Mouse (Mus musculus) lung, postnatal 36 days (tissue): ENCODE results near the gene Smyd3.

ENCODE experiments used
- DNase-seq: peaks from one replicate; pipeline ENCODE4 v3.0.0; 2022; ENCODE audit warnings: mixed read lengths

Smyd3 gene

GRCm38 (mm10) chr1:179516941-179517712 lies 714 bp downstream of the Smyd3 start:
- peak; percentile 18 for DNase-seq

GRCm38 (mm10) chr1:179511895-179512294 lies 5.9 kb downstream of the Smyd3 start:
- no peak for DNase-seq

GRCm38 (mm10) chr1:179510546-179511340 lies 7.1 kb downstream of the Smyd3 start:
- DNase-seq: no peak

GRCm38 (mm10) chr1:179506530-179507315 lies 11.1 kb downstream of the Smyd3 start:
- peak; percentile 30 for DNase-seq

- DNase-seq: peak; percentile 14
These were observed 15.3 kb downstream of the Smyd3 start for GRCm38 (mm10) chr1:179502565-179502964.

GRCm38 (mm10) chr1:179499257-179499656 lies 18.6 kb downstream of the Smyd3 start:
- no peak for DNase-seq

- no peak for DNase-seq
These were observed 24.9 kb downstream of the Smyd3 start for GRCm38 (mm10) chr1:179492908-179493307.

- no peak for DNase-seq
These were observed 29.3 kb downstream of the Smyd3 start for GRCm38 (mm10) chr1:179488520-179488919.

- DNase-seq: no peak
These were observed 29.9 kb downstream of the Smyd3 start for GRCm38 (mm10) chr1:179487990-179488389.

GRCm38 (mm10) chr1:179487238-179487637 lies 30.6 kb downstream of the Smyd3 start:
- no peak for DNase-seq

- no peak for DNase-seq
These were observed 31.9 kb downstream of the Smyd3 start for GRCm38 (mm10) chr1:179485784-179486540.

- no peak for DNase-seq
These were observed 37.0 kb downstream of the Smyd3 start for GRCm38 (mm10) chr1:179480862-179481261.

- DNase-seq: peak; percentile 81
These were observed 40.5 kb downstream of the Smyd3 start for GRCm38 (mm10) chr1:179477157-179477902.

- DNase-seq: peak; percentile 11
These were observed 41.2 kb downstream of the Smyd3 start for GRCm38 (mm10) chr1:179476461-179477156.

GRCm38 (mm10) chr1:179474776-179475175 lies 43.1 kb downstream of the Smyd3 start:
- DNase-seq: no peak

- DNase-seq: no peak
These were observed 43.8 kb downstream of the Smyd3 start for GRCm38 (mm10) chr1:179473920-179474643.

GRCm38 (mm10) chr1:179467970-179468369 lies 49.9 kb downstream of the Smyd3 start:
- no peak for DNase-seq

- no peak for DNase-seq
These were observed 55.5 kb downstream of the Smyd3 start for GRCm38 (mm10) chr1:179462376-179462775.

GRCm38 (mm10) chr1:179461019-179461814 lies 56.6 kb downstream of the Smyd3 start:
- DNase-seq: no peak
